Mouse (Mus musculus): ENCODE data around the gene Vwa5b2. TPM values are rescaled to one million over a fixed set of nuclear protein-coding genes. Genes with fewer than 3 reads are reported as not detected.

Gene Vwa5b2
- not detected for polyA plus RNA-seq (2014; fragmentation: Illumina TruSeq; extraction: RNeasy Lipid Tissue Mini Kit (QIAGEN cat#74804); ENCODE audit: low read depth, low replicate concordance)

DNA sequence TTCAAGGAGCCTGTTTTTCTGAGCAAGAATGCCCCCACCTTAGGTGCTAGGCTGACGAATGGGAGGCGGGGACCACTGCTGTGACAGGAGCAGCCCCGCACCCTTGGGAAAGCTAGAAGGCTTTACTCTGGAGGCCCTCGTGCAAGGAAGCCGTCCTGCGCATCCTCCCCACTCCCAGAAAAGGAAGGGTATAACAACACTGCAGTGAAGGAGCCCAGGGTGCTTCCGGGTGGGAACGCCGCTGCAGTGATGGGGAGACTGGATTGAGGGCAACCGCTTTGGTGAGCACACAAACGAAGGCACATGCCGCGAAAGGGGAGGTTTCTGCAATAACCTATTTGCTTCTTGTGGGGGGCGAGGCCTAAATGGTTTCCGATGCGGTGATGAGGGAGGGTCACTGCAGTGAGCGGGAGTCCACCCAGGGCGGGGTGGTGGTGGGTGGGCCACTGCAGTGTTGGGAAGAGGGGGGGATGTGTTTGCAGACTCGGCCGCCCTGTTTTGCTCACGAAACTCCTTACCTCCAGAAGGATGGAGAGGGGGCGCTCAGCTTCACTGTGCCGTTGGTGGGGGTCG is at the start of gene Vwa5b2:
Gene Vwa5b2 (plus strand): TSS at position 106 of the 573 bp plus-strand sequence.

GRCm38 (mm10) chr16:20548096-20548948 is 40.9 kb upstream of the Vwa5b2 start, which contains the start of gene Abcf3:
Gene Abcf3, plus strand, starts transcription at chr16:20548577.

DNA sequence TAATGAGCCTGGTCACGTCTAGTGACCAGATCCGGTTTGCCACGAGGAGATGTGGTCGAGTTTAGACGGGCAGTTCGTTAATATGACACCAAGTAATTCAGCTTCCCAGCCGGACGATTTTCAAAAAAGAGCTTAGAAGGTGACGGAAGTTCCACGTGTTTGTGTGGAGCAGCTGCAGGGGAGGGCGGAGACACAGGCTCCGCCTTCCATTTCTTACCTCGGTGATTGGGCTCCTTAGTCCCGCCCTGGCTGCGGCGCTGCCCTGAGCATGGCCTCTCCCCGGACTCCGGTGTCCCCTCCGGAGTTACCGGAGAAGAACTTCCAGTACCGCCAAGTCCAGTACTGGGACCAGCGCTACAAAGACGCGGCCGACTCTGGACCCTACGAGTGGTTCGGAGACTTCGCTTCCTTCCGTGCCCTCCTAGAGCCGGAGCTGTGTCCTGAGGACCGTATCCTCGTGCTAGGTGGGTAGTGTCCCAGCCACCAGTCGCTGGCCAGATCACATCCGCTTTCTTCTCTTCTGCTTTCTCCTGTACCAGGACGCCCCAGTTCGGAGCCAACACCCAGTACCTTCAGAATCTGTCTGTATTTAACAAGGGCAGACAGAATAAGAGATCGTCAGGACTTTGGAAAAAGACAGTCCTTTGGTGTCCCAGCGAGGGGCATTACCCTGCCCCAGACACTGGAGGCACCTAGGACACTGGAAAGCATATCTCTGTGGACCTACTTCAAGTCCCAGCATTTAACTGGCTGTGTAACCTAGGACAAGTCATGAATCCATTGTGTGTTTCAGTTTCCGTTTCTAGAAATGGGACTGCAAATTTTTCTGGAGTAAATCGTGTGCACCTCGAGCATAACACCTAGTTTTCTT is 22.3 kb downstream of the Vwa5b2 start, which contains the start of the genes Eef1akmt4, Gm49333 and Alg3:
Gene Eef1akmt4 (plus strand): TSS at position 237 of the 871 bp plus-strand sequence.
Gene Gm49333 (plus strand): TSS at position 254 of the 871 bp plus-strand sequence.
Gene Alg3 (minus strand): TSS at position 379 of the 871 bp plus-strand sequence.

GRCm38 (mm10) chr16:20621191-20621990 is 32.1 kb downstream of the Vwa5b2 start, which contains the start of gene Camk2n2:
Gene Camk2n2, minus strand, starts transcription at chr16:20621287.

GRCm38 (mm10) chr16:20629731-20630634 is 40.7 kb downstream of the Vwa5b2 start, which contains the start of gene Ece2:
Gene Ece2, plus strand, starts transcription at chr16:20629828.

GRCm38 (mm10) chr16:20651076-20651946 is 62.0 kb downstream of the Vwa5b2 start, which contains the start of gene Psmd2:
Gene Psmd2, plus strand, starts transcription at chr16:20651652.

Other genes with a start within 250 kb of the Vwa5b2 start
- gene Abcc5, start 163.1 kb upstream of the Vwa5b2 start, polyA plus RNA-seq (2014; fragmentation: Illumina TruSeq; extraction: RNeasy Lipid Tissue Mini Kit (QIAGEN cat#74804); ENCODE audit: low read depth, low replicate concordance) = 17.0 TPM
- 21.4 TPM for gene Eif2b5, start 90.7 kb upstream of the Vwa5b2 start, polyA plus RNA-seq (2014; fragmentation: Illumina TruSeq; extraction: RNeasy Lipid Tissue Mini Kit (QIAGEN cat#74804); ENCODE audit: low read depth, low replicate concordance)
- 4.9 TPM for gene Dvl3, start 72.5 kb upstream of the Vwa5b2 start, polyA plus RNA-seq (2014; fragmentation: Illumina TruSeq; extraction: RNeasy Lipid Tissue Mini Kit (QIAGEN cat#74804); ENCODE audit: low read depth, low replicate concordance)
- gene Ap2m1, start 54.0 kb upstream of the Vwa5b2 start, polyA plus RNA-seq (2014; fragmentation: Illumina TruSeq; extraction: RNeasy Lipid Tissue Mini Kit (QIAGEN cat#74804); ENCODE audit: low read depth, low replicate concordance) = 44.8 TPM
- gene Abcf3, start 40.9 kb upstream of the Vwa5b2 start, polyA plus RNA-seq (2014; fragmentation: Illumina TruSeq; extraction: RNeasy Lipid Tissue Mini Kit (QIAGEN cat#74804); ENCODE audit: low read depth, low replicate concordance) = 25.1 TPM
- 0.52 TPM for gene Eef1akmt4, start 22.1 kb downstream of the Vwa5b2 start, polyA plus RNA-seq (2014; fragmentation: Illumina TruSeq; extraction: RNeasy Lipid Tissue Mini Kit (QIAGEN cat#74804); ENCODE audit: low read depth, low replicate concordance)
- gene Gm49333, start 22.1 kb downstream of the Vwa5b2 start, polyA plus RNA-seq (2014; fragmentation: Illumina TruSeq; extraction: RNeasy Lipid Tissue Mini Kit (QIAGEN cat#74804); ENCODE audit: low read depth, low replicate concordance) = not detected
- gene Alg3, start 22.3 kb downstream of the Vwa5b2 start, polyA plus RNA-seq (2014; fragmentation: Illumina TruSeq; extraction: RNeasy Lipid Tissue Mini Kit (QIAGEN cat#74804); ENCODE audit: low read depth, low replicate concordance) = 5.3 TPM
- 1.9 TPM for gene Camk2n2, start 31.8 kb downstream of the Vwa5b2 start, polyA plus RNA-seq (2014; fragmentation: Illumina TruSeq; extraction: RNeasy Lipid Tissue Mini Kit (QIAGEN cat#74804); ENCODE audit: low read depth, low replicate concordance)
- gene Ece2, start 40.4 kb downstream of the Vwa5b2 start, polyA plus RNA-seq (2014; fragmentation: Illumina TruSeq; extraction: RNeasy Lipid Tissue Mini Kit (QIAGEN cat#74804); ENCODE audit: low read depth, low replicate concordance) = 0.13 TPM
- gene Psmd2, start 62.2 kb downstream of the Vwa5b2 start, polyA plus RNA-seq (2014; fragmentation: Illumina TruSeq; extraction: RNeasy Lipid Tissue Mini Kit (QIAGEN cat#74804); ENCODE audit: low read depth, low replicate concordance) = 163 TPM
- gene Eif4g1, start 78.8 kb downstream of the Vwa5b2 start, polyA plus RNA-seq (2014; fragmentation: Illumina TruSeq; extraction: RNeasy Lipid Tissue Mini Kit (QIAGEN cat#74804); ENCODE audit: low read depth, low replicate concordance) = 123 TPM
- gene Fam131a, start 103.8 kb downstream of the Vwa5b2 start, polyA plus RNA-seq (2014; fragmentation: Illumina TruSeq; extraction: RNeasy Lipid Tissue Mini Kit (QIAGEN cat#74804); ENCODE audit: low read depth, low replicate concordance) = 0.41 TPM
- gene Polr2h, start 128.2 kb downstream of the Vwa5b2 start, polyA plus RNA-seq (2014; fragmentation: Illumina TruSeq; extraction: RNeasy Lipid Tissue Mini Kit (QIAGEN cat#74804); ENCODE audit: low read depth, low replicate concordance) = 9.8 TPM
- gene Clcn2, start 128.3 kb downstream of the Vwa5b2 start, polyA plus RNA-seq (2014; fragmentation: Illumina TruSeq; extraction: RNeasy Lipid Tissue Mini Kit (QIAGEN cat#74804); ENCODE audit: low read depth, low replicate concordance) = 1.4 TPM
- gene Chrd, start 143.7 kb downstream of the Vwa5b2 start, polyA plus RNA-seq (2014; fragmentation: Illumina TruSeq; extraction: RNeasy Lipid Tissue Mini Kit (QIAGEN cat#74804); ENCODE audit: low read depth, low replicate concordance) = 0.21 TPM
- gene Thpo, start 145.0 kb downstream of the Vwa5b2 start, polyA plus RNA-seq (2014; fragmentation: Illumina TruSeq; extraction: RNeasy Lipid Tissue Mini Kit (QIAGEN cat#74804); ENCODE audit: low read depth, low replicate concordance) = not detected